Mouse (Mus musculus): ENCODE measurements around the gene Nr6a1.

The Nr6a1 gene

GRCm38 (mm10) chr2:38874544-38875108 lies 52.9 kb downstream of the Nr6a1 start:
- in situ Hi-C loops (cut with MseI, MboI): no loop called here

GRCm38 (mm10) chr2:38872730-38873129 lies 54.8 kb downstream of the Nr6a1 start:
- in situ Hi-C loops (cut with MseI, MboI): no loop called here

- in situ Hi-C loops (cut with MseI, MboI): no loop called here
These were observed 60.8 kb downstream of the Nr6a1 start for GRCm38 (mm10) chr2:38866711-38867110.

GRCm38 (mm10) chr2:38864011-38864410 lies 63.5 kb downstream of the Nr6a1 start:
- in situ Hi-C loops (cut with MseI, MboI): no loop called here

GRCm38 (mm10) chr2:38851797-38852196 lies 75.7 kb downstream of the Nr6a1 start:
- in situ Hi-C loops (cut with MseI, MboI): no loop called here

GRCm38 (mm10) chr2:38846319-38846718 lies 81.2 kb downstream of the Nr6a1 start:
- in situ Hi-C loops (cut with MseI, MboI): no loop called here

DNA sequence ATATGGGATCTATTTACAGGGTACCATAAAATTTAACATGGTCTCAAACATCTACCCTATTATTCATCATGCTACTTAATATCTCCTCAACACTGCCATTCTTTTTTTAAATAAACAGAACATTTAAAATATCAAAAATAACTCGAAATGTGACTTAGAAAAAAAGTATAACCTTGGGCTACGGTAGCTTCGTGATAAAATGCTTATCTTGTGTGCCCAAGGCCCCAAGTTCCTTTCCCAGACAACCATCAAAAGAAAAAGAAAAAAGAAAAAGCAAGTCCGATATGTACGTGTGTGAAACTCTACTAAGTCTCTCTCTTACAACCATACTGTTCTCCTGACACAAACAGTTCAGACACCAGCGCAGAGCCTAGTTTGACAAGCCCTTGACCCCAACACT lies 92.0 kb downstream of the Nr6a1 start:
- in situ Hi-C loops (cut with MseI, MboI): no loop called here

- in situ Hi-C loops (cut with MseI, MboI): no loop called here
These were observed 95.5 kb downstream of the Nr6a1 start for GRCm38 (mm10) chr2:38831976-38832375.

DNA sequence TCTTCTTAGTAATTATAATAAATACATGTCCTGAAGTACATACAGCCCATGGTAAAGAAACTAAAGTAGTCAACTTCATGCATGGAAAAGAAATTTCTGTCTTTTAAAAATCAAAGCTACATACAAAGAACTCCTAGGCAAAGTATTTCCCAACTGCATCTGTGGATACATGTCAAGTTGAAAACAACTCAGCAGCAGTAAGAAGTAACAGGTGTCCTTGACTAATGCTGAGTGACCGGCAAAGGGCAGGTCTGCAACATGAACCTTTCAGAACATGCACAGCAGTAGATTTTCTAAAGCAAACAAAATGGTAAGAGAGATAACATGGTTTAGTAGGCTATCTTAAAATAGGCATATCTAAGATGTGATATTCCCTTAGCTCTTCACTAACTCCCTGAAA lies 98.0 kb downstream of the Nr6a1 start:
- in situ Hi-C loops (cut with MseI, MboI): no loop called here

DNA sequence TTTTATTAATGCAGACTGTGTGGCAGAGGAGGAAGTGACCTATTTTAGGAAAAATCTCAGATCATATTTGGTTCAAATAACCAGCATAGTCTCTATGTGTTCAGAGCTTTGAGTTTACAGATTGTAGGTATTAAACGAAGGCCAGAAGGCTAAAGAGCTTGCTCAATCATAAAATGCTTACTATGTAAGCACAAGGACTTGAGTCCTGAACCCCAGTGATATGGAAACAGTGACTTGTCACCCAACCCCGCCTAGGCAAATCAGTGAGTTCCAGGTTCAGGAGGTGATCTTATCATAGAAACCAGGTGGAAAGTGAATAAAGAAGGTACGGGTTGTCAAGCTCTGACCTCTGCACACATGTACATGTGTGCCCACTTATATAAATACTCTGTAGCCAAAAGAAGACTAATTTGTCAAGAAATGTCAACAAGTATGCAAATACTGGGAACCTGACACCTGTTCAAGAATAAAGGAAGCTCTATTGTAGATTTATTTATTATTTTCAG lies 99.6 kb downstream of the Nr6a1 start:
- in situ Hi-C loops (cut with MseI, MboI): no loop called here

DNA sequence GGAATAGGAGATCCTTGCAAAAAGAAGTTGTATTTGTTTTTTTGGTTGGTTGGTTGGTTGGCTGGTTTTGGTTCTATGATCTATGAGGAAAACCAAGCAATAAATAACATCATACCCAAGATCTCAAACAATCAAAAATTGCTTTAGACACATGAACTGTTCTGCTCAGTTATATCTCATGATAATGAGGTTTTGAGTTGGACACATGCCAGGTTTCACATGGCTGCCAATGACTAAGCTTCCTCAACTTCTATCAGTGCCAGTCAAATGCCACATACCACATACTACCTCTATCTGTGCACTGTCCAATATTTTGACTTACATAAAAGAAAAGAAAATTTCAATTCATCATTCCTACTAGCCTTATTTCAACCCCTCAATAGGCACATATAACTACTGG lies 101.3 kb downstream of the Nr6a1 start:
- in situ Hi-C loops (cut with MseI, MboI): no loop called here

GRCm38 (mm10) chr2:38824791-38825768 lies 102.4 kb downstream of the Nr6a1 start:
- in situ Hi-C loops (cut with MseI, MboI): no loop called here

DNA sequence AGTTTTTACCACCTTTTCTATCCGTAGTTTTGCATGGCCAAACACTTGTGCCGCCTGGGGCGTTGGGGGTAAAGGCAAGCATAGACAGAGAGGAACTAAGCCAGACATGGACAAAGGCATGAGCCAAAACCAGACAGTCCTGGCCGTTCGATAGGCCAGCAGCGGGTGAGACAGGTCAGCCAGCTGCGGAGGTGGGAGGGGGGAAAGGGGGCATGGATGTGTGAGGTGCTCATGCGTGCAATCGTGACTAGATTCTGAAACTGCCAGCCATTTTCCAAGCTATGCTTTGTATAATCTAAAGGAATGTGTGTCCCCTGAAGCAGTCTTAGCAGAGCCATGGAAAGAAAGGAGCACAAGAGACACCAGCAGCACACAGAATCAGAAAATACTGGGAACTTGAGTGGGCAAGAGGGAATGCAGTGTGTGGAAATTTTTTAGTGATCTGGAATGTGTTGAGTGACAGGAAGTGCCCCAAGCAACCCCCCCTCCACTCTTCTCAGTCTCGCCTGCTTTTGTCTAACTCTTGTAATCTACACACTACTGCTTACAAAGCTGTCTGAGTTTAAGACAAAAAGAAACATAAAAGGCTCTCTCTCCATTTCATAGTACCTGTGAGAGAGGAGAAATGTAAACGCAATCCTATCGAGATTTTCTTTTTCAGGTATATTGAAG lies 103.4 kb downstream of the Nr6a1 start:
- in situ Hi-C loops (cut with MseI, MboI): no loop called here

DNA sequence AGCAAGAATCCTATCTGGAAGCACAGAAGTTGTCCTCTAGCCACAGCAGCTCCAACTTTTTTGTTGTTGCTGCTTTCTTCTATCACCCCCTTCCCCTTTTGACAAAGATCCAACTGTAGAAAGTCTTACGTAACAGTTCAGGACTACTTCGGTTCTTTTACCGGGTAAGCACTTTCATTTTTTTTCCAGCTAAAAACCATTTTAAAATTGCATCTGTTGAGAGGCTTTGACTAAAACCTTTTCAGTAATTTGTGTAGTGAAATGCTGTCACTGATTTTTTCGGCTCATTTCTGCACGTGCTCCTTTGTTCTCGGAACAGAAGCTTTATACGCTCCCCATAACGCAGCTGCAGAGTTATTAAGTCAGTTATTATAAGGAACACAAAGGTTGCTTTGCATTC lies 104.1 kb downstream of the Nr6a1 start:
- in situ Hi-C loops (cut with MseI, MboI): no loop called here

- in situ Hi-C loops (cut with MseI, MboI): no loop called here
These were observed 104.5 kb downstream of the Nr6a1 start for GRCm38 (mm10) chr2:38822995-38823394.

- in situ Hi-C loops (cut with MseI, MboI): no loop called here
These were observed 110.0 kb downstream of the Nr6a1 start for GRCm38 (mm10) chr2:38817487-38817886.

- in situ Hi-C loops (cut with MseI, MboI): no loop called here
These were observed 130.3 kb downstream of the Nr6a1 start for GRCm38 (mm10) chr2:38797087-38797624.

- in situ Hi-C loops (cut with MseI, MboI): no loop called here
These were observed 140.2 kb downstream of the Nr6a1 start for GRCm38 (mm10) chr2:38787338-38787737.

- in situ Hi-C loops (cut with MseI, MboI): no loop called here
These were observed 141.1 kb downstream of the Nr6a1 start for GRCm38 (mm10) chr2:38786216-38786960.

GRCm38 (mm10) chr2:38785113-38785512 lies 142.4 kb downstream of the Nr6a1 start:
- in situ Hi-C loops (cut with MseI, MboI): no loop called here

- in situ Hi-C loops (cut with MseI, MboI): no loop called here
These were observed 143.1 kb downstream of the Nr6a1 start for GRCm38 (mm10) chr2:38784396-38784795.
